Mouse (Mus musculus) ES-CJ7 (cell line): ENCODE measurements around the gene Tgm5.
A peak's percentile ranks its signal among the peaks of the same experiment; 100 is the strongest.
"Not testable (repeated sequence)": the region's sequence is repeated elsewhere in the genome, so short reads cannot be mapped to it uniquely, and the experiment has no call there.

Experiments used
- DNase-seq: peaks from one replicate; pipeline ENCODE4 v3.0.0; 2011; ENCODE audit warnings: low read depth, low spot score

Gene Tgm5

GRCm38 (mm10) chr2:121085480-121086185 is at the start of gene Tgm5:
TSS of gene Tgm5 (minus strand) at chr2:121085841.
- DNase-seq, result no peak

- DNase-seq, result no peak
Measured at GRCm38 (mm10) chr2:121132822-121133221, 47.2 kb upstream of the Tgm5 start.

DNA sequence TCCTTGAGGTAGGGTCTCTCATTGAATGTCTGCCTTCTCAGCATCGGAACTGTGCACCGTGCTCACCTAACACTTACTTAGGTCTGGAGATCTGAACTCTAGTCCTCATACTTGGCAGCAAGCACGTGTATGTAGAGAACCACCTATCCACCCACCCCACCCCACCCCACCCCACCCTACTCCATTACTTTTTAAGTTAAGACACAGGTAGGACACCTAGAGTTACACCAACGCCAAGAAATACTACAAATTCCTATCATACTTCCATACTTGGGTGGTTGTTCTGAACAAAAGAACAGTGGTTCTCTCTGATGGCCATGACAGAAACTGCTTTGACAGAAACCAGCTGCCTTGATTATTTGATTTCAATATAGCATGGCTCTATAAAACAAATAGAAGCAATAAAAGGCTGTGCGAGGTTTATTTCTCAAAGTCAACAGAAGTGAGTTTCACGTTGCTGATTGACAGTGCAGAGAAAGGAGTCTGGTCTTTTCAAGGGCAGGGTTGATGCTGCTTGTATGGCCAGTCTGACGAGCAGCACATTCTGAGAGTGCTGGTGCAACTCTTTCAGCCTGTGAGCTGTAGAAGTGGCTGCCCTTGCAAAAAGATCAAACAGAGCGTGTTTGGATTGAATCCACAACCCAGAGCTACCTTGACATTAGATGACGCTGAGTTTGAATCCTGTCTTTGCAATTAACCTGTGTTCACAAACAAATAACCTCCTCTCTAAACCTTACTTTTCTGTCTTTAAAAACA is 43.4 kb upstream of the Tgm5 start:
- DNase-seq, result no peak

GRCm38 (mm10) chr2:121127536-121127935 is 41.9 kb upstream of the Tgm5 start:
- DNase-seq, result no peak

DNA sequence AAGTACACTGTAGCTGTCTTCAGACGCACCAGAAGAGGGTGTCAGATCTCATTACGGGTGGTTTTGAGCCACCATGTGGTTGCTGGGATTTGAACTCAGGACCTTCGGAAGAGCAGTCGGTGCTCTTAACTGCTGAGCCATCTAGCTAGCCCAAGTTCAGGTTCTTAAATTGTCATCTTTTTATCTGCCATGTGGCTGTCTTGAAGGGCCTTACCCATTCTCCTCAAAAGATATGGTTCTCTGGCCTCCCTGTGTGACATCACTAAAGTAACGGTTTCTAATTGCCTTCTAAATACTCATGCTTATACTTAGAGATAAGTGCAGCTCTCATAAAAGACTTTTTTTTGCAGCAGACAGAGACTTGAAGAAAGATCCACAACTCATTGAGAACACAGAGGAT is 40.7 kb upstream of the Tgm5 start:
- not testable (repeated sequence) for DNase-seq

- DNase-seq, result no peak
Measured at GRCm38 (mm10) chr2:121119260-121119659, 33.6 kb upstream of the Tgm5 start.

DNA sequence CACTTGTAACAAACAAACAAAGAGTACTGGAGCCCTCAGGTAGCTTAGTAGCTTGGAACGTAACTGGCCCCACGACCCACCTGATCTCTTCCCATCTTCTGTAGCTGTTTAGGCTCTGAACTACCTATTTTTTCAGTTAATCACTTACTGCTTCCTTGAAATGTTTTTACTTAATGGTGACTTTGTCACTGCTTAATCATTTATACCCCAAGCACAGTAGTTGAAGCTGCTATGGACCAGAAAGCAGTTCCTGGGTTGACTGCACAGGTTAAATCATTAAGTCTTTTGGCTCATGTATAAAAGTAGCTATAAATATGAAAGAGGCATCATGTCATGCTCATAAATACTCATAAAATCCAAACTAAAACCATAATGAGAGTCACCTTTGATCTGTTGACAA is 29.8 kb upstream of the Tgm5 start:
- no peak for DNase-seq

DNA sequence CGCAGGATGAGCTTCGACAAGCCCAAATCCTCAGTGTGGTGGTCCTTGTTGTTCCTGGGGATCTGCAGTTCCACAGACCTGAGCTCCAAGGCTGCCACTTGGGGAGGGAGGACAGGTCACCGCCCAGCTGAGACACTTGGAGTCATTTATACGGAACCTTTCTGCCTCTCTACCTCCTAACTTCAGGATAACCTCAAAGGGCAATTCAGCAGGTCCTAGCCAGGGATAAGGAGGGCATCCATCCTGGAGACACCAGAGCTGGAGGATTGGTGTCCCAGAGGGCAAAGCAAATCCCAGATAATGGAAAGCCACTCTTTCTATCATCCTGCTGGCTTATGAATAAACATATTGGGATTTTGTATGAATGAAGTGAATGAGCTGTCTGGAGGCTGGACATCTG is 24.1 kb upstream of the Tgm5 start, which contains the start of gene Tgm7:
Gene Tgm7 (minus strand): TSS at position 101 of the 400 bp plus-strand sequence.
- no peak for DNase-seq

GRCm38 (mm10) chr2:121105940-121106339 is 20.3 kb upstream of the Tgm5 start:
- no peak for DNase-seq

GRCm38 (mm10) chr2:121102051-121102450 is 16.4 kb upstream of the Tgm5 start:
- DNase-seq, result peak; percentile 68

DNA sequence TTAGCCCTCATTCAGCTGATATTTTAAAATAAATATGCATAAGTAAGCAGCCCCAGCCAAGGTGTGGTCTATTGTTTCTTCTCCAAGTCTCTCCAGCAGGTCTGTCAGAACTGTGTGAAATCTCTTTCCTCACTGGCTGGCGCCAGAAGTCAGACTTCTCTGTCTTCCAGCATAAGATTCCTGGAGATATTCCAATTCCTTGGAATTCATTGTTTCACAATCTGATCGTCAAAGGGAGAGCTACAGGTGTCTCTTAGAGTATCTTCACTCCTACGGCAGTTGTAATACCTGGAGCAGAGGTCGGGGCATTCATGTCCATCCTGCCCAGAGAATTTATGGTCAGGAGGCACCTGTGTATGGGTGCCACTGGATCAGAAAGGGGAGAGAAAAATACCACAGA is 4.1 kb upstream of the Tgm5 start:
- no peak for DNase-seq

DNA sequence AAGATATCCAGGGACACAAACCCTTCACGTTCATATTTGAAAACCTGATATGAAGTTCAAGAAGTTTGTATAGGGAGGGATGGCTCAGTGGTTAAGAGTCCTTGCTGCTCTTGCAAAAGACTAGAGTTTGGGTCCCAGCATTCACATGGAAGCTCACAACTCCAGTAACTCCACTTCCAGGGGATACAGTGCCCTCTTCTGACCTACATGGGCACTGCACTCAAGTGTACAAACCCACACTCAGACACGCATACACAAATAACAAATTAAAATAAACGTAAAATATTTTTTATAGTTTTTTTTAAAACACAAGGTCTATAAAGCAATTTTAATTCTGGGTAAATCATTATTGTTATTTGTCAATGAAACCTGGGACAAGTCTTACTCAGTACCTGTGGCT is 2.9 kb upstream of the Tgm5 start:
- peak; percentile 34 for DNase-seq

DNA sequence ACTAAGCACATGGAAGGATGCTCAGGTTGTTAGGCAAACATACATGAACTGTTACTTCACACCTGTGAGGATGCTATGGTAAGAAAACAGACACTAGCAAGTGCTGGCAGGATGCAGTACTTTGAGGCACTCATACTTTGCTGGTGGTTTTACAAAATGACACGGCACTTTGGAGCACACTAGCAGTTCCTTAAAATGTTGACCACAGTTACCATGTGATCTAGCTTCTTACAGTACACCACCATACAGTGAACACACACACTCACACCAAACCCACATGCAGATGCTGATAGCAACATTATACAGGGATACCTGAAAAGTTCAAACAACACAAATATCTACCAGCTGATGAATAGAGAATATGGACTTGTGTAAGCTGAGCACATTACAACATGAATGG is 3.0 kb downstream of the Tgm5 start:
- DNase-seq, result no peak

- DNase-seq, result no peak
Measured at GRCm38 (mm10) chr2:121074747-121075146, 10.9 kb downstream of the Tgm5 start.

- no peak for DNase-seq
Measured at GRCm38 (mm10) chr2:121071871-121072270, 13.8 kb downstream of the Tgm5 start.

GRCm38 (mm10) chr2:121069506-121069905 is 16.1 kb downstream of the Tgm5 start:
- no peak for DNase-seq

DNA sequence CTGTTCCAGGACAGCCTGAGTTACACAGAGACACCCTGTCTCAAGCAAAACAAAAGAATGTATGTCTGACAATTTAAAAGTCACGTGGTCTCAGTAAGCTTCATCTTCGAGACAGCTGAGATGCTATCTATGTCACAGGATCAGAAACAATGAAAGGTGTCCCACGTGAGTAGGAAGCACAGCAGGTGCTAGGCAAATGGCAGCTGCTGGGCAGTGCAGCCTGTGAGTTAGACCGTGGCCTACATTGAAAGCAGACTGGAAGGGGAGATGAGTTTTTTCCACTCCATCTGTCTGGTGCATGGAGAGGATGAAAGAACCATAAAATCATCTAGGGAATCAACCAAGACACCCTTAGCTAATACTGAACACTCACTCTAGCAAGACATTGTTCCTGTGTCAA is 18.5 kb downstream of the Tgm5 start:
- no peak for DNase-seq

- DNase-seq, result no peak
Measured at GRCm38 (mm10) chr2:121061315-121061714, 24.3 kb downstream of the Tgm5 start.

DNA sequence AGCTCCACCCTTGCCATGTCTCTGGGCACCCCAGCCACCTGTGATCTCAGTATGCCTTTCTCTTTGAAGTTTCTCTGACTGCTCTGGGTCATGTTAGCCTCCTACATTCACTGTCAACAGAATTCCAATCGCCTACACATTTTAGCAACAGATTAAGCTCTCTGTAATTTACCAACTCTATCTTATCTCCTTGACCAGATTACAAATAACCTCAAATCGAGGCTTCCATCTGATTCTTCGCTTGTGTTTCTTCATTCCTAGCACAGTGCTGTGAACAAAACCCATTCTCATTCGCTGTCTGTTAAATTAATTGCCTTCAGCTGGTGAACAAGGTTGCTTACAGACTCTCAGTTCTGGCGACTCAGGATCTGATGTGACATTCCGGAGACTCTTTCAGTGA is 27.6 kb downstream of the Tgm5 start:
- DNase-seq, result no peak

DNA sequence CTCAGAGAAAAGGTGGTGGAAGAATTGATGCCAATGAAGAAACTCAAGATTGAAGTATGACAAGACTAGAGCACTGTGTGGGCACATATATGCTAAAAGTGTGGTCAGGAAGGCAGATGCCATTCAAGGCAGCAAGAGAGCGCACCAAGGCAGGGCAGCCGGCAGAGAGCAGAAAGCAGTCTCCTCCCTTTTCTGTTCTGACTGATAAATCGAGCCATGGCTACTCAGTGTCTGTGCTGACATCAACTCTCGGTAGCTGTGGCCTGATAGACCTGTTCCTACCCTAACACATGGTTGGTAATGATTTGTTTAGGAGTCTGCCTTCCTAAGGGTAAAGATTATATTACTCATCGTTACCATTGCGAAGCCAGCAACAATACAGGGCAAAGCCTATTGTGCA is 29.7 kb downstream of the Tgm5 start:
- DNase-seq, result no peak

- DNase-seq, result no peak
Measured at GRCm38 (mm10) chr2:121054060-121054459, 31.6 kb downstream of the Tgm5 start.

GRCm38 (mm10) chr2:121052176-121052575 is 33.5 kb downstream of the Tgm5 start:
- DNase-seq, result no peak

- DNase-seq, result peak; percentile 55
Measured at GRCm38 (mm10) chr2:121045653-121046052, 40.0 kb downstream of the Tgm5 start.
